Comparison of ENCODE assay signal across 8 mouse cellular contexts in genomic region chr9:27790725-27791638, GRCm38 (mm10). TPM values are rescaled to one million over a fixed set of nuclear protein-coding genes. Genes with fewer than 3 reads are reported as not detected.
A peak's percentile ranks its signal among the peaks of the same experiment; 100 is the strongest.
DNase-seq lines count a peak whose midpoint lies in the region; ATAC-seq lines count a peak whose summit lies in the region.
"Had no signal": no experiment of that assay in that cellular context is flagged by ENCODE, and none has a peak within 500 bp of the region (broad histone marks: within the 10 kb centered on the region; RNA-seq: fewer than 3 reads in every experiment).

Opcml (plus strand) TSS chr9:27790775.

- peak; percentile 16 for DNase-seq in ES-CJ7 (ENCODE audit: low read depth, low spot score)
- peak; percentile 63 for DNase-seq in NIH3T3 (ENCODE audit: low read depth)
- DNase-seq in forebrain, embryonic 11.5 days (ENCODE audit: low spot score) = peak; percentile 69
- DNase-seq in layer of hippocampus, adult 8-10 months (ENCODE audit: low spot score in 2 of 2) = peak; percentile 58 to 76
- no peak for DNase-seq in adrenal gland, adult 8-10 months
- no peak for DNase-seq in thymus, postnatal 36 days

- no peaks in the 10 kb centered on the region for H3K9me3 ChIP-seq in forebrain, embryonic 11.5 days (ENCODE audit: control insufficient read depth, low read length)
- no peaks in the 10 kb centered on the region for H3K9me3 ChIP-seq in midbrain, embryonic 15.5 days

- peaks cover 9% of the 10 kb centered on the region; the same call in 1 of the 2 replicates for H3K27me3 ChIP-seq in forebrain, embryonic 11.5 days (ENCODE audit: control insufficient read depth, insufficient read depth, low read length)
- H3K27me3 ChIP-seq in midbrain, embryonic 15.5 days (replicated peaks) = peaks cover 6% of the 10 kb centered on the region

- peak within 1 kb of the TSS; percentile 38 for H3K4me3 ChIP-seq in forebrain, embryonic 11.5 days (ENCODE audit: low read depth, low read length)
- peak within 1 kb of the TSS; percentile 58 for H3K4me3 ChIP-seq in midbrain, embryonic 15.5 days
- H3K4me3 ChIP-seq: erythroblast, embryonic 14.5 days had no signal

- no peaks in the 10 kb centered on the region for H3K36me3 ChIP-seq in forebrain, embryonic 11.5 days (ENCODE audit: control insufficient read depth, insufficient read depth, low read length)
- H3K36me3 ChIP-seq in midbrain, embryonic 15.5 days (replicated peaks) = no peaks in the 10 kb centered on the region

- peak within 1 kb of the TSS; percentile 44 for H3K9ac ChIP-seq in forebrain, embryonic 11.5 days (ENCODE audit: low read length)
- peak within 1 kb of the TSS; percentile 68 for H3K9ac ChIP-seq in midbrain, embryonic 15.5 days

- peak within 1 kb of the TSS; percentile 75 for H3K4me2 ChIP-seq in forebrain, embryonic 11.5 days (ENCODE audit: low read depth, low read length, severe bottlenecking)
- H3K4me2 ChIP-seq in midbrain, embryonic 15.5 days = peak within 1 kb of the TSS; percentile 74

- H3K4me1 ChIP-seq in forebrain, embryonic 11.5 days (replicated peaks; ENCODE audit: control insufficient read depth, insufficient read depth, low read length) = no peaks in the 10 kb centered on the region; the same call in 1 of the 2 replicates
- H3K4me1 ChIP-seq in midbrain, embryonic 15.5 days = peaks cover 20% of the 10 kb centered on the region; the same call in 1 of the 2 replicates

- 1% methylated on average over 28 of the region's 28 CpGs for whole genome bisulfite sequencing in forebrain, embryonic 11.5 days
- under 1% methylated on average over 28 of the region's 28 CpGs for WGBS in midbrain, embryonic 15.5 days

- peak; percentile 61 for ATAC-seq in forebrain, embryonic 11.5 days (replicated peaks; ENCODE audit: low FRiP score)
- ATAC-seq in midbrain, embryonic 15.5 days (replicated peaks) = peak; percentile 94

- H3K27ac ChIP-seq in forebrain, embryonic 11.5 days (ENCODE audit: low read depth, low read length) = no peak within 1 kb of the TSS
- peak within 1 kb of the TSS; percentile 89 for H3K27ac ChIP-seq in midbrain, embryonic 15.5 days

RNA-seq across cellular contexts. Expression of gene Opcml, which starts in this region (rescaled TPM):
- polyA plus RNA-seq in forebrain, embryonic 11.5 days (2014; fragmentation: Nextera tagmentation; extraction: Ambion mirVana) = 2.4 and 2.9 TPM in 2 replicates
- 100 to 1,000 TPM; 229 to 268 (median 247) TPM for total RNA-seq in layer of hippocampus, adult 8-10 months (2022)
- 49.3 and 58.4 TPM in 2 replicates for polyA plus RNA-seq in midbrain, embryonic 15.5 days (2015; fragmentation: Nextera tagmentation; extraction: Ambion mirVana)
- total RNA-seq in adrenal gland, adult 8-10 months (2022) = 1 to 10 TPM in 3 of 4 experiments, under 1 TPM in 1; 0.80 to 2.2 (median 1.8) TPM

Comparison
In these comparisons a context has a peak if more than half of its experiments do, and no peak if none do; other contexts are left out.
1. RNA of gene Opcml (total RNA-seq): 229 to 268 TPM in layer of hippocampus, adult 8-10 months; 0.80 to 2.2 TPM in adrenal gland, adult 8-10 months; every median in the first group is over 10 times any median in the second.
2. RNA of gene Opcml (polyA plus RNA-seq): 49.3 to 58.4 TPM in midbrain, embryonic 15.5 days; 2.4 to 2.9 TPM in forebrain, embryonic 11.5 days; every median in the first group is over 10 times any median in the second.
3. DNase-seq: peak in ES-CJ7 (single experiment), NIH3T3 (single experiment), forebrain, embryonic 11.5 days (single experiment) and layer of hippocampus, adult 8-10 months (2 of 2); none in adrenal gland, adult 8-10 months (single experiment) and thymus, postnatal 36 days (0 of 2).